Mouse (Mus musculus): ENCODE results near the gene Ak3. TPM values are rescaled to one million over a fixed set of nuclear protein-coding genes. Genes with fewer than 3 reads are reported as not detected.

Ak3 gene
- polyA plus RNA-seq, 1 experiment from 2014 or later: 69.3 TPM

DNA sequence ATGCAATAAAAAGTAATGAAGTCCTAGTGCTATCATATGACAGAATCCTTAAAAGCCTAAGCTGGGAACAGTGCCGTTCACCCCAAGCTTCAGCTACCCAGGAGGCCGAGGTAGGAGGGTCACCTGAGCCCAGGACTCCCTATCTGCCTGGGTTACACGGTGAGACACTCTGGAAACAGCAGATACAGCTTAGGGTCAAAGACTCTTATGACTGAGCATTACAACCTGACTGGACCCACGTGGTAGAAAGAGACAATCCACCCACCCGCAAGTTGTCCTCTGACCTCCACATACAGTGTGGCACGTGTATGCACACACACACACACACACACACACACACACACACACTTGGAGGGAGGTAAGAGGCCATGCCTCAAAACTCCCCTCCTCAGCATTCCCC lies 5.6 kb downstream of the Ak3 start:
- H3K9ac ChIP-seq: no peak overlapping the region
- H3K9me3 ChIP-seq: peaks cover 6% of the 10 kb centered on the region; the same call in 1 of the 2 replicates
- H3K27me3 ChIP-seq (replicated peaks): no peaks in the 10 kb centered on the region
- no peak overlapping the region for H3K4me2 ChIP-seq
- H3K36me3 ChIP-seq: peaks cover 21% of the 10 kb centered on the region
- peaks cover 40% of the 10 kb centered on the region for H3K4me1 ChIP-seq
- no peak for ATAC-seq (ENCODE audit: extremely low read depth, insufficient number of reproducible peaks, low FRiP score, low TSS enrichment)
- 73% methylated on average over 6 of the region's 6 CpGs for WGBS
- no peak overlapping the region for H3K4me3 ChIP-seq
- H3K27ac ChIP-seq (replicated peaks): no peak overlapping the region

DNA sequence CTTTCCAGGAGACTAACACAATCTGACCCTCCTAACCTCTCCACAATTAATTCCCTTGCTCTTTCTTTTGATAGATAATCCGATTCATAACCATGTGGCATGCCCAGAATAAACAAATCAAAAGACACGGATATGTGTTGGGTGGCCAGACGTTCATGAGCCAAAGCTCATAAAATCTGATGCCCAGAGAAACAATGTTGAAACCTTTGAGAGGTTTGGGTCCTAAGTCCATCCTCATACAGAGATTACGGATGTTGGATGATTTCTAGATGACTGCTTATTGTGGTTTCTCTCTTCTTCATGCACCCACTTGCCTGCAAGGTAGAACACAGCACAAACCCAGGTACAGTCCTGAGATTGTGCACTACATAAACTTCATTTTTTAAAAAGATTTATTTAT lies 7.6 kb downstream of the Ak3 start:
- H3K36me3 ChIP-seq: peaks cover 40% of the 10 kb centered on the region
- H3K4me3 ChIP-seq: no peak overlapping the region
- 90% methylated on average over 4 of the region's 4 CpGs for WGBS
- peaks cover 26% of the 10 kb centered on the region for H3K4me1 ChIP-seq
- H3K27me3 ChIP-seq (replicated peaks): no peaks in the 10 kb centered on the region
- H3K27ac ChIP-seq (replicated peaks): no peak overlapping the region
- no peak overlapping the region for H3K9ac ChIP-seq
- no peak for ATAC-seq (ENCODE audit: extremely low read depth, insufficient number of reproducible peaks, low FRiP score, low TSS enrichment)
- H3K4me2 ChIP-seq: no peak overlapping the region
- peaks cover 6% of the 10 kb centered on the region; the same call in 1 of the 2 replicates for H3K9me3 ChIP-seq

DNA sequence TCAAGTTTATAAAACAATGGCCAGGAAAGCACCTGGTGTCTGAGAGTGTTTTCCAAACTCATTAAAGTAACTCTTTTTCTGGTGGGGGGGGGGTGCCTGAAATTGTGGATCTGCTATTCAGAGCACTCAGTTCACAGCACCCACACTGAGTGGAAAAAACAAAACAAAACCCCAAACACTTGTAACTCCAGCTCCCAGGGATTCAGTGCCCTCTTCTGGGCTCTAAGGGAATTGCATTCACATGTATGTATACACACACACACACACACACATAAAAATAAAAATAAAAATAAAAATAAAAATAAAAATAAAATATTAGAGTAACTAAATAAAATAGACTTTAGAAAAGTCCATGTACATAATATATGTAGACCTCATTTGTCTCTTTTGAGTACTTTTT lies 8.4 kb downstream of the Ak3 start:
- no peak for ATAC-seq (ENCODE audit: extremely low read depth, insufficient number of reproducible peaks, low FRiP score, low TSS enrichment)
- Histone ChIP-seq H3K9me3 (peaks cover 6% of the 10 kb centered on the region; the same call in 1 of the 2 replicates), H3K4me3 (no peak overlapping the region), H3K27me3 (replicated peaks) (no peaks in the 10 kb centered on the region), H3K4me2 (no peak overlapping the region), H3K4me1 (peaks cover 18% of the 10 kb centered on the region), H3K27ac (replicated peaks) (no peak overlapping the region), H3K9ac (no peak overlapping the region), H3K36me3 (peaks cover 49% of the 10 kb centered on the region)

DNA sequence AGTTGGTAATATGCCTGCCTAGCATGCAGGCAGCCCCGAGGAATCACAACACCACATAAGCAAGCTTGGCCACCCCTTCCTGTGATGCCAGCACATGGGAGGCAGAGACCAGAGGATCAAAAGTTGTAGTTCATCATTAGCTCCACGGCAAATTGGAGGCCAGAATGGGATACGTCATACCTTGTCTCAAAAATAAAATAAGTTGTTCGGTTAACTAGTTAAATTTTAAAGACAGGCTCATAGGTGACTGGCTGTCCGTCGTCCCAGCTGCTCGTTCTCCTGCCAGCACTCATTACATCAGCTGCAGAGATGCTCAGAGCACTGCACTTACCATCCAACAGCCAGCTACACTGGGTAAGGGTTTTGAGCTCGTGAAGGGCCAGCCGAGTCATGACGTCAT lies 10.2 kb downstream of the Ak3 start:
- Histone ChIP-seq H3K4me3 (no peak overlapping the region), H3K4me1 (peaks cover 10% of the 10 kb centered on the region), H3K4me2 (no peak overlapping the region), H3K27me3 (replicated peaks) (no peaks in the 10 kb centered on the region), H3K9me3 (peaks cover 6% of the 10 kb centered on the region; the same call in 1 of the 2 replicates), H3K9ac (no peak overlapping the region), H3K27ac (replicated peaks) (no peak overlapping the region), H3K36me3 (peaks cover 66% of the 10 kb centered on the region)
- no peak for ATAC-seq (ENCODE audit: extremely low read depth, insufficient number of reproducible peaks, low FRiP score, low TSS enrichment)
- WGBS: 85% methylated on average over 10 of the region's 10 CpGs

DNA sequence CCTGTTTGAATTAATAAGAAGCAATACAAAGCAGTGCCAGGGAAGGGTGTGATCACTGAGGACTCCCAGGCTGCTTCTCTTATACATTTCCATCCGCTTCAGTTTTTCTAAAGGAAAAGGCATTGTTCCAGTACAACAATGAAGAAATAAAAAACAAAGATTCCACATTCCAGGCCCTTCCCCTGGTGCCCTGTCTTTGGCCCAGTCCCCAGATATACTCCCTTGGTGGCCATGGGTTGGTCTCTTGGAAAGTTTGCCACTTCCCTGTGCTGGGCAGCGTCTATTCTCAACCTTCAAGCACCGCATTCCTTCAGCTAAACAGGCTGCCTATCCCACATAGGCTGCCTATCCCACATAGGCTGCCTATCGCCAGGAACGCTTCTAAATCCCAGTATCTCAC lies 10.7 kb downstream of the Ak3 start:
- peaks cover 71% of the 10 kb centered on the region for H3K36me3 ChIP-seq
- no peak for ATAC-seq (ENCODE audit: extremely low read depth, insufficient number of reproducible peaks, low FRiP score, low TSS enrichment)
- WGBS: 87% methylated on average over 5 of the region's 5 CpGs
- no peak overlapping the region for H3K9ac ChIP-seq
- H3K27me3 ChIP-seq (replicated peaks): no peaks in the 10 kb centered on the region
- peaks cover 5% of the 10 kb centered on the region for H3K4me1 ChIP-seq
- H3K9me3 ChIP-seq: peaks cover 6% of the 10 kb centered on the region; the same call in 1 of the 2 replicates
- no peak overlapping the region for H3K4me2 ChIP-seq
- H3K4me3 ChIP-seq: no peak overlapping the region
- no peak overlapping the region for H3K27ac ChIP-seq (replicated peaks)

DNA sequence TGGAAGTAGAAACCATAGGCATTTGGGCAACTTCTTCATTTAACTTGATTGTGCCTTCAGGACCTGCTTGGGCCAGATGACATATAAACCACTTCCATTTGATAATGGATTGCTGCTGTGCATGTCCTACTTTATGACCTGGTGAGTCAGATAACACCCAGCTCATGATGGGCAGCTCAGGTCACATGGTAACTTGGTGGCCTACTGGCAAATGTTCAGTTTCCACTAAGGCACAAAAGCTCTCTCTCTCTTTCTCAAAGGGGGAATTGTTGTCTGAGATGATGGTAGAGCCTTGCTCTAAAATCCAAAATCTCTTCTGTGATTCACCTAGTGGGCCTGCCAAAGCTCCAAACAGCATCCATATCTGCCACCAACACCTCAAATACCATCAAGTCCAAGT lies 15.1 kb downstream of the Ak3 start:
- ATAC-seq (ENCODE audit: extremely low read depth, insufficient number of reproducible peaks, low FRiP score, low TSS enrichment): no peak
- H3K4me2 ChIP-seq: no peak overlapping the region
- H3K4me1 ChIP-seq: no peaks in the 10 kb centered on the region
- no peak overlapping the region for H3K27ac ChIP-seq (replicated peaks)
- H3K4me3 ChIP-seq: no peak overlapping the region
- peaks cover 73% of the 10 kb centered on the region for H3K36me3 ChIP-seq
- no peaks in the 10 kb centered on the region for H3K9me3 ChIP-seq
- no peak overlapping the region for H3K9ac ChIP-seq
- no peaks in the 10 kb centered on the region for H3K27me3 ChIP-seq (replicated peaks)

DNA sequence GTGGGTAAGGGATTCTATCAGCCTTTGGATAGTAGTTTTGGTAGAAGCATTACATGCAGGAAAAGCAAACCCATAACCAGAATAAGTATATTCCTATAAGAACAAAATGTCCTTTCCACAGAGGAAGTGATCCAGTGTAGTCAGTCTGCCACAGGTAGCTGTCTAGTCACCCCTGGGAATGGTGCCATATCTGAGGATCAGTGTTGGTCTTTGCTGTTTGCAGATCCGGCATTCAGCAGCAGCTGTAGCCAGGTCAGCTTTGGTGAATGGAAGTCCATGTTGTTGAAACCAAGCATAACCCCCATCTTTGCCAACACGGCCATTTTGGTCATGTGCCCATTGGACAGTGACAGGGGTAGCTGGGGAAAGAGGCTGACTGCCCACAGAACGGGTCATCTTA lies 16.0 kb downstream of the Ak3 start:
- no peak overlapping the region for H3K9ac ChIP-seq
- ATAC-seq (ENCODE audit: extremely low read depth, insufficient number of reproducible peaks, low FRiP score, low TSS enrichment): no peak
- no peak overlapping the region for H3K4me2 ChIP-seq
- no peak overlapping the region for H3K27ac ChIP-seq (replicated peaks)
- no peaks in the 10 kb centered on the region for H3K9me3 ChIP-seq
- no peaks in the 10 kb centered on the region for H3K27me3 ChIP-seq (replicated peaks)
- H3K36me3 ChIP-seq: peaks cover 72% of the 10 kb centered on the region
- H3K4me3 ChIP-seq: no peak overlapping the region
- 83% methylated on average over 3 of the region's 3 CpGs for WGBS
- no peaks in the 10 kb centered on the region for H3K4me1 ChIP-seq

DNA sequence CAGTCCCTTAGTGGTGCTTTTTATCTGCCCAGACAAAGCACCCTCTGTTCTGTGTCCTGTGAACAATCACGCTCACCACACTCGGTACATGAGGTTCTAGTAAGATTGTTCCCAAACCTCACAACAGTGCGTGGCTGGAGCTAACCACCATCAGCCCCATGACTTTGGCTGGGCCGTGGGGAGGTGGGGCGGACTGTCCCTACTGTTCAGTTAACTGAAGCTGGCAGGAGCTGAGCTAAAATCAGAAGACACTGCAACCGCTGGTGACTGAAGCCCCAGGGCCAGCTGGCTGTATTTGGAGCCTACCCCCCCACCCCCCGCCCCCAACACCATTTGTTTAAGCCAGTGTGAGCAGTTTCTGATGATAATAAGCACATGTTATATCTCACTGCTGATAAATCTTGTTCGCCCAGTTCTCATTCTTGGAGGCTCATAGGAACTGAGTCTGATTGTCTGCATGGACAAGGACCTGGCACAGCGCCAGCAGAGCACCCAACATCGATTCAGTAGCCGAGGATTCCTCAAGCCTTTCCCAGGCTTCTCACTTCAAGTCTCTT lies 23.3 kb downstream of the Ak3 start:
- no peak for ATAC-seq (ENCODE audit: extremely low read depth, insufficient number of reproducible peaks, low FRiP score, low TSS enrichment)
- WGBS: 49% methylated on average over 11 of the region's 11 CpGs
- Histone ChIP-seq H3K9me3 (no peaks in the 10 kb centered on the region), H3K9ac (peak overlapping the region; percentile 52; the same call in 1 of the 2 replicates), H3K4me2 (no peak overlapping the region), H3K27me3 (replicated peaks) (no peaks in the 10 kb centered on the region), H3K4me1 (peaks cover 16% of the 10 kb centered on the region), H3K36me3 (peaks cover 84% of the 10 kb centered on the region), H3K27ac (replicated peaks) (peak overlapping the region; percentile 26), H3K4me3 (no peak overlapping the region)

DNA sequence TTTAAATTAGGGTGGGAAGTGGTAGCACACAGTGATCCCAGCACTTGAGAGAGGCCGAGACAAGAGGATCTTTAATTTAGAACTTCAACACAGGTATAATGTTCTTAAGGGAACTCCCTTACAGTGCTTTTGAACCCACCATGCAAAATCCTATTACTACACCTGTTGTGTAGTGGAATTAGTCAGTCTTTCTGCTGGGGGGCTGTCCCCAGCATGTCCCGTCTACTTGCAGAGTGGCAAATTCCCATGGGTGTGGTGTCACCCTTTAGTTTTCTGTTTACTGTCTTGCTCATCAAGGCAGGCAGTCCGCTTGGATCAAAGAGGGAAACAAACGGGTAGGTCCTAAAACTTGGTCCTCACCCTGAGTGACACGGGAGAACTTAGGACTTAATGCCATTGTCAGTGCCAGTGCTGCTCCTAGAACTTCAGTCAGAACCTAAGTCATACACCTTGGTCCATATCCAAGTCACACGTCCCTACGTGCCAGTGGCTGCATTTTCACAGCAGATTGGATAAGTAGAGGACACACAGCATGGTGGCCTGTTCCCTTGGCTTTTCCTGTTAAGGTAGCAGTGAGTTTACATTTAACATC lies 25.9 kb downstream of the Ak3 start:
- no peak overlapping the region for H3K4me3 ChIP-seq
- no peak overlapping the region for H3K9ac ChIP-seq
- no peak for ATAC-seq (ENCODE audit: extremely low read depth, insufficient number of reproducible peaks, low FRiP score, low TSS enrichment)
- H3K9me3 ChIP-seq: no peaks in the 10 kb centered on the region
- H3K4me2 ChIP-seq: no peak overlapping the region
- peaks cover 97% of the 10 kb centered on the region for H3K36me3 ChIP-seq
- no peak overlapping the region for H3K27ac ChIP-seq (replicated peaks)
- WGBS: 87% methylated on average over 7 of the region's 7 CpGs
- peaks cover 21% of the 10 kb centered on the region for H3K4me1 ChIP-seq
- no peaks in the 10 kb centered on the region for H3K27me3 ChIP-seq (replicated peaks)

DNA sequence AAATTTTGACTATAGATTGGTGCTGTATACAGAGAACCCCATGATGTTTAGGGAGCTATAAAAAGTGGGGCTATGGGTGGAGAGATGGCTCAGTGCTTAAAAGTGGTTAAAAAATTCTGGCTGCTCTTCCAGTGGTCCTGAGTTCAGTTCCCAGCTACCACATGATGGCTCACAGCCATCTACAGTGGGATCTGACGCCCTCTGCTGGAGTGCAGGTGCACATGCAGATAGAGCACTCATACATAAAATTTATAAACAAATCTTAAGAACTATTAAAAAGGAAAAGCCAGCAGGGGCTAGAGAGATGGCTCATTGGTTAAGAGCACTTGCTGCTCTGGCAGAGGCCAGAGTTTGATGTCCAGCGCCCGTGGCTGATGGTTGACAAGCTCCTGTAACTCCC lies 28.1 kb downstream of the Ak3 start:
- peaks cover 27% of the 10 kb centered on the region for H3K4me1 ChIP-seq
- 87% methylated on average over 3 of the region's 3 CpGs for WGBS
- no peak for ATAC-seq (ENCODE audit: extremely low read depth, insufficient number of reproducible peaks, low FRiP score, low TSS enrichment)

DNA sequence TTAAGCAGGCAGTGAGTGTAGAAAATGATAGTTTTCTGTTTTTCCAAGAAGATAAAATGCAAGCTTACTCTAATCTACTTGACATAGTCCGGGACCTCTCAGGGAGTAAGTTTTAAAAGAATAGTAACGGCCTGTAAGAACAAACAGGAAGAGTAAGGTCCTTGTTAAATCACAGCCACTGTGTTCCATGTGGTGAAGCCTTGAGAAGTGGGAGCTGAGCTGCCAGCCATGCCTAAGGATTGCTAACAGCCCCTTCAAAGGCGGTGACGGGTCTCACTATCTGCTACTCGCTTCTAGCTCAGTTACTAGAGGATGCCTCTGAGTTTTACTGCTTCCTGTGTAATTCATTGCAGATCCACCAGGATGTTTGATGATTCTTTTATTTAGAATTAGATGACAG lies 31.0 kb downstream of the Ak3 start:
- 41% methylated on average over 5 of the region's 5 CpGs for WGBS
- H3K4me1 ChIP-seq: peaks cover 14% of the 10 kb centered on the region
- H3K9me3 ChIP-seq: no peaks in the 10 kb centered on the region
- no peak overlapping the region for H3K9ac ChIP-seq
- H3K27ac ChIP-seq (replicated peaks): peak overlapping the region; percentile 20; the same call in 1 of the 2 replicates
- no peaks in the 10 kb centered on the region for H3K27me3 ChIP-seq (replicated peaks)
- no peak overlapping the region for H3K4me2 ChIP-seq
- peaks cover 89% of the 10 kb centered on the region for H3K36me3 ChIP-seq
- no peak for ATAC-seq (ENCODE audit: extremely low read depth, insufficient number of reproducible peaks, low FRiP score, low TSS enrichment)
- H3K4me3 ChIP-seq: no peak overlapping the region

More for the DNA sequence above, 28.1 kb downstream of the Ak3 start:
- H3K9me3 ChIP-seq: no peaks in the 10 kb centered on the region
- H3K27me3 ChIP-seq (replicated peaks): no peaks in the 10 kb centered on the region
- peaks cover 92% of the 10 kb centered on the region for H3K36me3 ChIP-seq
- H3K9ac ChIP-seq: no peak overlapping the region
- H3K4me2 ChIP-seq: no peak overlapping the region
- H3K4me3 ChIP-seq: no peak overlapping the region
- H3K27ac ChIP-seq (replicated peaks): no peak overlapping the region

DNA sequence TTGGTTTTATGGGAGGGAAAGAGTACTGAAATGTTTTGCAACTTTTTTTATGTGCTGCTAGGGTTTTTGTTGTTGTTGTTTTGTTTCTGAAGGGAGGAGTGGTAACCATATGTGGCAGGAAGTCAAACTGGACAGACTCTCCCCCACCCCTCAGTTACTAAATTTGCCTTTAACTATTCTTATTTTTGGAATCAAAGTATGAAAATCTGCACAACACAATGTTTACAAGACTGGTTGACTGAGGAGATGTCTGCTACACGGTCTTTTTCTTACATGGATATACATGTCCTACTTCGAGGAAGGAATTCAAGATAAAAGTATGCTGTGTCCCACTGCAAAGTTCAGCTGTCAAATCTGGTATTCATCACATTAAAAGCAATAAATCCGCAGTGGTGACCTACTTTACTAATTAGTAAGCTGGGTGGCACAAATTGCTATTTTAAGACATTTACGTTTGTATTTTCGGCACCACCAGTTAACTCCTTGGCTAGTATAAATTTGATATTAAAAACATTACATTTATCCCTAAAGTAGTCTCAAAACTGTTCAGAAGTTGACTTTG lies 31.5 kb downstream of the Ak3 start:
- ATAC-seq (ENCODE audit: extremely low read depth, insufficient number of reproducible peaks, low FRiP score, low TSS enrichment): no peak
- no peak overlapping the region for H3K4me2 ChIP-seq
- H3K27me3 ChIP-seq (replicated peaks): no peaks in the 10 kb centered on the region
- 60% methylated on average over 5 of the region's 5 CpGs for WGBS
- no peak overlapping the region for H3K9ac ChIP-seq
- H3K9me3 ChIP-seq: no peaks in the 10 kb centered on the region
- 0 out of 2 replicates have a peak overlapping the region, but pooled peaks have one; percentile 20 for H3K27ac ChIP-seq (replicated peaks)
- H3K36me3 ChIP-seq: peaks cover 89% of the 10 kb centered on the region
- H3K4me1 ChIP-seq: peaks cover 14% of the 10 kb centered on the region
- H3K4me3 ChIP-seq: no peak overlapping the region

Data from heart, embryonic 13.5 days (tissue).